Mouse (Mus musculus): ENCODE data around the gene Rhbdl3.

- no peak for TF ChIP-seq CTCF (IDR thresholded peaks at IDR 0.05; ENCODE audit: borderline replicate concordance, insufficient read depth, low read depth, low read length)
- no peak for TF ChIP-seq POLR2A (IDR thresholded peaks at IDR 0.05; ENCODE audit: borderline replicate concordance, insufficient read depth, low read length)
Measured at GRCm38 (mm10) chr11:80389885-80390284, 89.2 kb downstream of the Rhbdl3 start.
